In genomic region chr8:125235898-125236835, GRCm38 (mm10) we compare ENCODE assay signal across 8 mouse cellular contexts.
A peak's percentile ranks its signal among the peaks of the same experiment; 100 is the strongest.
DNase-seq lines count a peak whose midpoint lies in the region; ATAC-seq lines count a peak whose summit lies in the region.

No protein-coding gene starts in this region.

- H3K9ac ChIP-seq in lung, embryonic 16.5 days (ENCODE audit: low read length) = peak overlapping the region; percentile 52; the same call in 1 of the 2 replicates
- peak overlapping the region; percentile 20 for H3K9ac ChIP-seq in forebrain, embryonic 15.5 days (replicated peaks)
- peak overlapping the region; percentile 30; the same call in 1 of the 2 replicates for H3K9ac ChIP-seq in hindbrain, embryonic 15.5 days
- H3K9ac ChIP-seq in neural tube, embryonic 13.5 days = peak overlapping the region; percentile 60

- peak overlapping the region; percentile 2; the same call in 1 of the 2 replicates for H3K4me3 ChIP-seq in lung, embryonic 16.5 days (ENCODE audit: low read length)
- H3K4me3 ChIP-seq in forebrain, embryonic 15.5 days = no peak overlapping the region
- peak overlapping the region; percentile 15; the same call in 1 of the 2 replicates for H3K4me3 ChIP-seq in hindbrain, embryonic 15.5 days
- peak overlapping the region; percentile 14 for H3K4me3 ChIP-seq in neural tube, embryonic 13.5 days

- ATAC-seq in lung, embryonic 16.5 days (ENCODE audit: low read depth) = peak; percentile 38; the same call in 1 of the 2 replicates
- ATAC-seq in forebrain, embryonic 15.5 days (replicated peaks) = 0 out of 2 replicates have a peak, but pooled peaks have one; percentile 13
- peak; percentile 58 for ATAC-seq in hindbrain, embryonic 15.5 days (ENCODE audit: low FRiP score, low read depth)
- peak; percentile 70 for ATAC-seq in neural tube, embryonic 13.5 days (ENCODE audit: low read depth)

- H3K36me3 ChIP-seq in lung, embryonic 16.5 days (ENCODE audit: control insufficient read depth, insufficient read depth, low read length) = no peaks in the 10 kb centered on the region
- no peaks in the 10 kb centered on the region for H3K36me3 ChIP-seq in forebrain, embryonic 15.5 days
- no peaks in the 10 kb centered on the region for H3K36me3 ChIP-seq in hindbrain, embryonic 15.5 days
- no peaks in the 10 kb centered on the region for H3K36me3 ChIP-seq in neural tube, embryonic 13.5 days

- no peaks in the 10 kb centered on the region for H3K9me3 ChIP-seq in lung, embryonic 16.5 days (ENCODE audit: control insufficient read depth, low read length)
- no peaks in the 10 kb centered on the region for H3K9me3 ChIP-seq in forebrain, embryonic 15.5 days
- H3K9me3 ChIP-seq in hindbrain, embryonic 15.5 days = no peaks in the 10 kb centered on the region
- no peaks in the 10 kb centered on the region for H3K9me3 ChIP-seq in neural tube, embryonic 13.5 days

- DNase-seq in lung, postnatal 36 days = no peak
- DNase-seq in adrenal gland, postnatal 25 days = no peak
- DNase-seq in c-Kit-positive CD71-positive TER-119-positive erythroid progenitor cells, embryonic 14.5 days (ENCODE audit: low spot score) = no peak
- DNase-seq in cerebellum, postnatal 14 days = no peak

- H3K4me1 ChIP-seq in lung, embryonic 16.5 days (replicated peaks; ENCODE audit: control insufficient read depth, insufficient read depth, low read length) = peaks cover 4% of the 10 kb centered on the region; the same call in 1 of the 2 replicates
- H3K4me1 ChIP-seq in forebrain, embryonic 15.5 days = peaks cover 11% of the 10 kb centered on the region
- peaks cover 31% of the 10 kb centered on the region for H3K4me1 ChIP-seq in hindbrain, embryonic 15.5 days (replicated peaks)
- H3K4me1 ChIP-seq in neural tube, embryonic 13.5 days (replicated peaks) = peaks cover 33% of the 10 kb centered on the region

- WGBS in lung, embryonic 16.5 days = 19% methylated on average over 22 of the region's 22 CpGs
- WGBS in forebrain, embryonic 15.5 days = 18% methylated on average over 22 of the region's 22 CpGs
- 9% methylated on average over 22 of the region's 22 CpGs for WGBS in hindbrain, embryonic 15.5 days
- 8% methylated on average over 22 of the region's 22 CpGs for WGBS in neural tube, embryonic 13.5 days

- H3K27me3 ChIP-seq in lung, embryonic 16.5 days (ENCODE audit: control insufficient read depth, insufficient read depth, low read depth, low read length) = no peaks in the 10 kb centered on the region
- no peaks in the 10 kb centered on the region for H3K27me3 ChIP-seq in forebrain, embryonic 15.5 days
- H3K27me3 ChIP-seq in hindbrain, embryonic 15.5 days = no peaks in the 10 kb centered on the region
- peaks cover 3% of the 10 kb centered on the region; the same call in 1 of the 2 replicates for H3K27me3 ChIP-seq in neural tube, embryonic 13.5 days

- H3K27ac ChIP-seq in lung, embryonic 16.5 days (ENCODE audit: low read length) = 0 out of 2 replicates have a peak overlapping the region, but pooled peaks have one; percentile 18
- peak overlapping the region; percentile 7 for H3K27ac ChIP-seq in forebrain, embryonic 15.5 days (replicated peaks)
- H3K27ac ChIP-seq in hindbrain, embryonic 15.5 days (replicated peaks) = peak overlapping the region; percentile 69
- peak overlapping the region; percentile 83 for H3K27ac ChIP-seq in neural tube, embryonic 13.5 days (replicated peaks)

- H3K4me2 ChIP-seq in lung, embryonic 16.5 days (ENCODE audit: low read depth, low read length) = peak overlapping the region; percentile 33
- peak overlapping the region; percentile 27 for H3K4me2 ChIP-seq in forebrain, embryonic 15.5 days (replicated peaks)
- H3K4me2 ChIP-seq in hindbrain, embryonic 15.5 days = peak overlapping the region; percentile 45
- H3K4me2 ChIP-seq in neural tube, embryonic 13.5 days = peak overlapping the region; percentile 52

Comparison
In these comparisons a context has a peak if more than half of its experiments do, and no peak if none do; other contexts are left out.
1. ATAC-seq: peak in every context shown above with its lines; median percentile 70 in neural tube, embryonic 13.5 days; 58 in hindbrain, embryonic 15.5 days; 38 in lung, embryonic 16.5 days; 13 in forebrain, embryonic 15.5 days.
2. H3K27ac ChIP-seq: peak in every context shown above with its lines; median percentile 83 in neural tube, embryonic 13.5 days; 69 in hindbrain, embryonic 15.5 days; 18 in lung, embryonic 16.5 days; 7 in forebrain, embryonic 15.5 days.